Mouse (Mus musculus): ENCODE data around the gene Mphosph9.

DNA sequence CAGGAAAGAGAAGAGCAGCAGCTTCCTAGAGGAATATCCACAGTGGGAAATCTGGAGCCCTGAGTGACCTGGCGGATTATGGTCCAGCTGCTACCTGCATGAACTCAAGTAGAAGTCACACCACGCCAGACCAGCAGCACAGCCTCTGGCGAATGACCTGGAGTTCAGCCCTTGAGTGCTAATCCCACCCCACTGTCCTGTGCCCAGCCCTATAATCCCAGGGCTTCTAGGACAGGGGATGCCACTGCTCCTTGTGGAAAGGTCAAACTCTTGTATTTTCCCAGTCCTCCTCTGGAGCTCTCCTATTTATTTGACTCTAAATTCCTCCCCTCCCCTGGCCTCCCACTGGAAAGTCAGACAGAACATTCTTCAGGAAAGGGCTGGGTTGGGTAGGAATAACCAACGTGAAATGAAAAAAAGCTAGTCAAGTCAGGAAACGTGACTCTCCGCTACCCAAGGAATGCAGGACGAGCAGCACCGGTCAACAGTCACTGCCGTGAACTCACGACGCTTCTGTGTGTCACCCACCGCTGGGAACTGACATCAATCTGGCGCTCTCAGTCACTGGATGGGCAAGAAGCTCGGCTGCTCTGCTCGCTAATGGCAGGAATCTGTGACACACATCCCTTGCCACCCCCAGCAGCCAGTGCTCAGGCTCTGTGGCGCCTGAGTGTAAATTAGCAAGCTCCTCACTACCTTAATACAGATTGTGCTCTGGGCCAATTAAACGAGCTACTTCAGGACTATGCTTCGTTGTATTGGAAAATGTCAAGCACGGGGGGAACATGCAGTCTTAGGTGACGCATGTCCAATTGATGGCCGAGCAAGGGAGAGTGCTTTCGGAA, 86.7 kb downstream of the Mphosph9 start:
- no peak for TF ChIP-seq CTCF (conservative IDR thresholded peaks at IDR 0.05; ENCODE audit: insufficient read depth, insufficient read length, low read depth, low read length)
- TF ChIP-seq POLR2A (IDR thresholded peaks at IDR 0.05; ENCODE audit: low read depth, low read length) = no peak

Data from kidney, adult 2 months (tissue).